Mouse (Mus musculus): ENCODE results near the gene Zfp94. TPM values are rescaled to one million over a fixed set of nuclear protein-coding genes. Genes with fewer than 3 reads are reported as not detected.
A peak's percentile ranks its signal among the peaks of the same experiment; 100 is the strongest.

Zfp94 gene
- total RNA-seq, 1 experiment from 2014 or later = 6.5 TPM

DNA sequence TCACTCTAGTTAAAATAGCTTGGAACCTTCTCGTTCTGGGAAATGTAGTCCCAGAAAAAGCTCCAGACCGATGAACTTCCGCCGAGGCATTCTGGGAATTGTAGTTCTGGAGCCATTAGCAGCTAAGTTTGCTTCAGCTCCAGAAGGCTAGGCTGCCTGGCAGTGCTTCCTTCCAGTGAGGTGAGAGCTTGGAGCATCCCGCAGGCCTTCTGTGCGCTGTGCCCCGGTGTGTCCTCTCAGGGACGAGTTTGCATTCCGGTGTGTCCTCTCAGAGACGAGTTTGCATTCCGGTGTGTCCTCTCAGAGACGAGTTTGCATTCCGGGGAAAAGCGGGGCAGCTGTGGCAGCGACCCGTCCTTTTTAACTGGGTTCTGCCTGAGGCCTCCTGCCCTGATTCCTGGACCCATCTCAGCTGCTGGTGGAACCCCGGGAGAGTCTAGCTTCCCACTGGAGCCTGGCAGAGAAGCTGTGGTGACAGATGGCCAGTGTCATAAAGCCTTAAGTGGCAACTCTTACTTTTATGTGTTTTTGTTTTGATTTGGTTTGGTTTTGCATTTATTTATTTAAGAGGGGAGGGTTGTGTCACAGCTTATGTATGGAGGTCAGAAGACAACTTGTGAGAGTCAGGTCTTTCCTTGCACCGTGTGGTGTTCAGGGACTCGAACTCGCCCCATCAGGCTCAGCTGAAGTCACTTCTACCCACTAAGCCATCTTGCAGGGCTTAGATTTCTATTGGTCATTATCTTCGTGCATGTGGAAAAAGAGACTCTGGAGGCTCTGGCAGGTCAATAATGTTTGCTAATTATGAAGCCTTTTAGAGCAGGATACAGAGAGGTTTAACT is 61.6 kb downstream of the Zfp94 start, which contains the start of gene Zfp108:
Gene Zfp108 (plus strand): TSS at position 162 of the 842 bp plus-strand sequence.
- ATAC-seq (replicated peaks in 1 of 2; ENCODE audit: insufficient read depth in 1 of 2, low FRiP score in 2 of 2, low TSS enrichment in 1 of 2, low read depth in 1 of 2, poor library complexity in 2 of 2, severe bottlenecking in 2 of 2) = peak; percentile 92 to 96

DNA sequence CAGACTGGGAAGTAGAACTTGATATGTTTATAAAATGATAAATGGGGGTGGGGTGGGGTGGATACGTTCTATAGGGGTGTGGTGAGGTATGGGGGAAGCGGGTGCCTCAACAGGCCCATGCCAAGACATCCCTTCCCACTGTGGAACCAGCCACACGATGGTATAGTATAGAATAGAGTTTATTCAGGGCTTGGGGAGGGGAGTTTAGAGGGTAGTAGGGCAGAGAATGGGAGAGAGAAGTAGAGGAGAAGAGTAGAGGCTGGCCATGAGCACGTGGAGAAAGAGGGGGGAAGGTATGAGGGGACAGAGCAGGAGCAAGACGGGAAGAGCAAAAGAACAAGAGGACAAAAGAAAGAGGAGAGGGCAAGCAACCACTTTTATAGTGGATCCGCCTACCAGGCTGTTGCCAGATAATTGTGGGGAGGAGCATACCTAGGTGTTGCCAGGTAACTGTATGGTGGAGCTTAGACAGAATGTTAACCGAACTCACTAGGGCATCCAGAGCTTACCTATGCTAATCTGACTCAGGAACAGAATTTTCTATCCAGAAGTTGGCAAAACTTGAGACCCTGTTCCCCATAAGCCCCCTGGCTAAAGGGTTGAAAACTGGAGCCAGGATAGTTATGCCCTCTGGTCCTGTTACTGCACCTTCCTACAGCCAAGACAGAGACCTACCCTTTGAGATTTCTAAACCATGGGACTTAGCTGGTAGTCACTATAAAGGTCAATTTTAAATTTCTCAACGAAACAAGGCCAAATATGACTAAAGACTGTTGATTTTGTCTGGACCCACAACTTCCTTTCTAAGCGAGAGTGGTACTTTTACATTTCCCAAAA is 62.5 kb downstream of the Zfp94 start:
- ATAC-seq (replicated peaks in 1 of 2; ENCODE audit: insufficient read depth in 1 of 2, low FRiP score in 2 of 2, low TSS enrichment in 1 of 2, low read depth in 1 of 2, poor library complexity in 2 of 2, severe bottlenecking in 2 of 2) = peak in 1 of 2 experiments; percentile 19; a peak in 1 of 4 replicates

Other genes starting within 250 kb of the Zfp94 start
- 12.1 and 12.9 TPM in 2 replicates for gene Zfp180, start 234.7 kb downstream of the Zfp94 start, total RNA-seq (2017)
- 0.60 and 1.1 TPM in 2 replicates for gene Zfp112, start 204.4 kb downstream of the Zfp94 start, total RNA-seq (2017)
- gene Zfp235, start 182.5 kb downstream of the Zfp94 start, total RNA-seq (2017) = 10.6 and 19.4 TPM in 2 replicates
- gene Zfp114, start 141.6 kb downstream of the Zfp94 start, total RNA-seq (2017) = 2.7 and 2.8 TPM in 2 replicates
- gene Zfp111, start 105.2 kb downstream of the Zfp94 start, total RNA-seq (2017) = 13.8 and 15.4 TPM in 2 replicates
- 10.6 and 12.9 TPM in 2 replicates for gene Zfp109, start 79.1 kb downstream of the Zfp94 start, total RNA-seq (2017)
- 2.0 and 4.6 TPM in 2 replicates for gene Zfp108, start 61.9 kb downstream of the Zfp94 start, total RNA-seq (2017)
- gene Zfp93, start 46.2 kb downstream of the Zfp94 start, total RNA-seq (2017) = 5.1 and 9.1 TPM in 2 replicates
- 23.2 and 24.6 TPM in 2 replicates for gene Zfp61, start 15.4 kb downstream of the Zfp94 start, total RNA-seq (2017)
- gene Tescl, start 17.3 kb upstream of the Zfp94 start, total RNA-seq (2017) = not detected in 2 replicates
- not detected in 2 replicates for gene Lypd5, start 32.5 kb upstream of the Zfp94 start, total RNA-seq (2017)
- gene Kcnn4, start 53.6 kb upstream of the Zfp94 start, total RNA-seq (2017) = 75.9 and 80.8 TPM in 2 replicates
- 15.6 and 21.3 TPM in 2 replicates for gene Smg9, start 83.0 kb upstream of the Zfp94 start, total RNA-seq (2017)
- not detected in 2 replicates for gene Irgc1, start 135.6 kb upstream of the Zfp94 start, total RNA-seq (2017)
- gene Plaur, start 145.8 kb upstream of the Zfp94 start, total RNA-seq (2017) = 37.1 and 53.2 TPM in 2 replicates
- gene Cadm4, start 165.4 kb upstream of the Zfp94 start, total RNA-seq (2017) = 0.35 TPM in 1 of 2 replicates, not detected in the other
- gene Zfp428, start 190.3 kb upstream of the Zfp94 start, total RNA-seq (2017) = 1.1 and 5.1 TPM in 2 replicates
- not detected in 2 replicates for gene AC161166.1, start 195.8 kb upstream of the Zfp94 start, total RNA-seq (2017)
- gene Irgq, start 214.0 kb upstream of the Zfp94 start, total RNA-seq (2017) = 6.8 and 8.0 TPM in 2 replicates
- gene Pinlyp, start 229.5 kb upstream of the Zfp94 start, total RNA-seq (2017) = not detected in 2 replicates
- gene Xrcc1, start 229.6 kb upstream of the Zfp94 start, total RNA-seq (2017) = 42.9 and 43.3 TPM in 2 replicates